Mouse (Mus musculus) forebrain, embryonic 14.5 days (tissue): ENCODE measurements around the gene Zfp697. TPM values are rescaled to one million over a fixed set of nuclear protein-coding genes. Genes with fewer than 3 reads are reported as not detected.
"Not testable (repeated sequence)": the region's sequence is repeated elsewhere in the genome, so short reads cannot be mapped to it uniquely, and the experiment has no call there.

ENCODE experiments used
- ATAC-seq: fragments of 200-750 bp; cut with Nextera tagmentation; 2 replicates; pipeline ENCODE4 v1.8.0; 2017; ENCODE audit warnings: mild to moderate bottlenecking, moderate library complexity
- DNase-seq: peaks from one replicate; pipeline ENCODE4 v3.0.0-alpha.2; 2015; ENCODE audit warnings: low spot score
- H3K27ac ChIP-seq: fragments of 300-500 bp; sonication (generic); 2 replicates; pipeline ENCODE4 v1.5.1; 2014; ENCODE audit warnings: low read depth, mild to moderate bottlenecking, control low read depth, low read length, moderate library complexity
- H3K27me3 ChIP-seq: fragments of 300-500 bp; sonication (generic); replicated peaks from 2 replicates; pipeline ENCODE4 v1.6.1; 2014; ENCODE audit warnings: low read length, control low read depth, mixed read lengths; ENCODE audit not compliant: control insufficient read depth, insufficient read depth
- H3K36me3 ChIP-seq: fragments of 300-500 bp; sonication (generic); 2 replicates; pipeline ENCODE4 v1.6.1; 2014; ENCODE audit warnings: low read length, control low read depth; ENCODE audit not compliant: control insufficient read depth, insufficient read depth
- H3K4me1 ChIP-seq: fragments of 300-500 bp; sonication (generic); 2 replicates; pipeline ENCODE4 v1.6.1; 2014; ENCODE audit warnings: antibody characterized with exemption, low read length, control low read depth; ENCODE audit not compliant: control insufficient read depth, insufficient read depth
- H3K4me2 ChIP-seq: fragments of 300-500 bp; sonication (generic); 2 replicates; pipeline ENCODE4 v1.6.1; 2014; ENCODE audit warnings: mild to moderate bottlenecking, control low read depth, low read length
- H3K4me3 ChIP-seq: fragments of 300-500 bp; sonication (generic); 2 replicates; pipeline ENCODE4 v1.5.1; 2014; ENCODE audit warnings: low read depth, low read length, control low read depth
- H3K9ac ChIP-seq: fragments of 300-500 bp; sonication (generic); 2 replicates; pipeline ENCODE4 v1.6.1; 2014; ENCODE audit warnings: mild to moderate bottlenecking, low read length, control low read depth, moderate library complexity
- H3K9me3 ChIP-seq: fragments of 300-500 bp; sonication (generic); replicated peaks from 2 replicates; pipeline ENCODE4 v1.6.1; 2016; ENCODE audit warnings: low read length, control low read depth, mixed read lengths; ENCODE audit not compliant: control insufficient read depth
- WGBS: fragments of 180-500 bp; shearing (Covaris S2); extraction: QIAGEN DNeasy Blood & Tissue Kit; methylation state at CpG from one replicate; pipeline ENCODE4 v1.1.7; 2014; 5-methylcytosine and 5-hydroxymethylcytosine counted together
- polyA plus RNA-seq: library from polyadenylated mRNA; unstranded; fragments of >200 nt; fragmentation: Nextera tagmentation; extraction: Ambion mirVana; gene quantifications from 2 replicates; pipeline ENCODE4 v1.2.1, GENCODE M21; 2014

Zfp697 gene
- polyA plus RNA-seq, 1 experiment from 2014 or later, result 16.0 TPM

GRCm38 (mm10) chr3:98496762-98497161, 114.5 kb downstream of the Zfp697 start:
- not testable (repeated sequence) for H3K4me3 ChIP-seq, H3K27ac ChIP-seq, H3K9ac ChIP-seq, H3K4me2 ChIP-seq, H3K36me3 ChIP-seq, H3K9me3 ChIP-seq, H3K27me3 ChIP-seq, H3K4me1 ChIP-seq, DNase-seq
- WGBS, result no CpG with 5 or more reads among the region's 2 CpGs
- peak; percentile 57; the same call in 1 of the 2 replicates for ATAC-seq

- DNase-seq, H3K27me3 ChIP-seq, H3K4me2 ChIP-seq, H3K9ac ChIP-seq, H3K27ac ChIP-seq, H3K36me3 ChIP-seq, H3K4me3 ChIP-seq, H3K4me1 ChIP-seq, H3K9me3 ChIP-seq, ATAC-seq: not testable (repeated sequence)
These were observed 115.1 kb downstream of the Zfp697 start for GRCm38 (mm10) chr3:98497401-98497800.

DNA sequence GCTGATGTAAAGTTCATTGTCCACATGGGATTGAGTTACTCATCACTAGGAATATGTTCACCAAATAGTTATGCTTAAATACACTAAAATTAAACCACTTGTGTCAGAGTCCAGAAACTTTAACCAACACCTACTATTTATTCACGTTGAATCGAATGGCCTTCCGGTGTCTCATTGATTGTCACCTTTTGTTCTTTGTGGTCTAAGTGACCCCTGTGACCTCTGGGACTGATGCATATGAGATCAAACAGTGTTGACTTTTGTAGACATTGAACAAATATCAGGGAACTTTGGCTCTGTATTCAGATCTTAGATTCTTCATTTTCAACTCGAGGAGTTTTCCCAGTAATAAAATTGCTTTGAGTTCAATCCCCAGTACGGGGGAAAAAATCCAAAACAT, 125.0 kb downstream of the Zfp697 start:
- not testable (repeated sequence) for H3K36me3 ChIP-seq, H3K9ac ChIP-seq, H3K4me3 ChIP-seq, DNase-seq, ATAC-seq, H3K9me3 ChIP-seq, H3K4me1 ChIP-seq, H3K4me2 ChIP-seq, H3K27me3 ChIP-seq, H3K27ac ChIP-seq
- no CpG with 5 or more reads among the region's 5 CpGs for WGBS

- H3K4me1 ChIP-seq, H3K27ac ChIP-seq, DNase-seq, ATAC-seq, H3K27me3 ChIP-seq, H3K36me3 ChIP-seq, H3K4me3 ChIP-seq, H3K4me2 ChIP-seq, H3K9ac ChIP-seq, H3K9me3 ChIP-seq: not testable (repeated sequence)
- no CpG with 5 or more reads among the region's 1 CpGs for WGBS
These were observed 128.2 kb downstream of the Zfp697 start, which contains the start of gene Hsd3b4 for GRCm38 (mm10) chr3:98510414-98510813. TSS of gene Hsd3b4 (minus strand) at chr3:98510514.

DNA sequence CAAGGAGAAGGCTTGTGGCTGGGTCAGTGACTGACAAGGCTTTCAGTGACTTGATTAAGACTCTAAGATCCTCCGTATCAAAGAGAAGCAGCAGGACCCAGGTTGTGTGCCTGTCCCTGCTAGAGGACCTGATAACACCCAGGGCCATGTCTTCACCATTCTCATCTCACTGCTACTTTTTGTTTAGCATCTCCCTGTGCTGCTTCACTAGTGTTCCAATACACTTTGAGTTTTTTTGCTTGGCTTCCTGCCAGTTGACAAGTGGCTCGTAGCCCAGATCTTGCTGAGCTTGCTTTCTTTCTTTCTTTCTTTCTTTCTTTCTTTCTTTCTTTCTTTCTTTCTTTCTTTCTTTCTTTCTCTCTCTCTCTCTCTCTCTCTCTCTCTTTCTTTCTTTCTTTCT, 140.5 kb downstream of the Zfp697 start:
- DNase-seq, H3K9ac ChIP-seq, H3K4me3 ChIP-seq, H3K4me1 ChIP-seq, H3K9me3 ChIP-seq, H3K36me3 ChIP-seq, H3K4me2 ChIP-seq, H3K27ac ChIP-seq, ATAC-seq, H3K27me3 ChIP-seq: not testable (repeated sequence)
- 0% methylated on average over 1 of the region's 2 CpGs for WGBS

DNA sequence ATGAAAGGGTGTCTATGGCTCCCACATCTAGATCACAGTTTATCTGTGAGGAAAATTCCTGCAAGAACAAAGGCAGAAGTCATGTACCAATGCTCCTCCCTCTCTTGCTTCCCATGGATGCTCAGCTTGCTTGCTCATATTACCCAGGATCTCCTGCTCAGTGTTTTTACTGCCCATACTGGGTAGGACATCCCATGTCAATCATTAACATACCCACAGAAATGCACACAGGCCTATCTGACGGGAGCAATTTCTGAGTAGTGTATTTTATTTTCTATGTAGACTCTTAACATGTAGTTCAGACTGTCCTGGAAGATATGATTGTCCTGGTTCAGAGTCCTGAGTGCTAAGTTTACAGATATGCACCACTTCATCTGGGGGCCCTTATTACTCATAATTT, 142.3 kb downstream of the Zfp697 start:
- no CpG with 5 or more reads among the region's 1 CpGs for WGBS
- H3K9me3 ChIP-seq, H3K4me3 ChIP-seq: not testable (repeated sequence)

GRCm38 (mm10) chr3:98524978-98525377, 142.7 kb downstream of the Zfp697 start:
- not testable (repeated sequence) for H3K4me2 ChIP-seq, H3K9me3 ChIP-seq, DNase-seq, H3K4me1 ChIP-seq, H3K27me3 ChIP-seq, H3K27ac ChIP-seq, H3K9ac ChIP-seq, H3K36me3 ChIP-seq, H3K4me3 ChIP-seq, ATAC-seq

More for the DNA sequence above, 142.3 kb downstream of the Zfp697 start:
- not testable (repeated sequence) for H3K36me3 ChIP-seq, H3K4me1 ChIP-seq, H3K4me2 ChIP-seq, H3K27ac ChIP-seq, DNase-seq, ATAC-seq, H3K27me3 ChIP-seq, H3K9ac ChIP-seq

- not testable (repeated sequence) for H3K9me3 ChIP-seq, H3K27ac ChIP-seq, DNase-seq, ATAC-seq, H3K36me3 ChIP-seq, H3K4me1 ChIP-seq, H3K9ac ChIP-seq, H3K4me3 ChIP-seq, H3K27me3 ChIP-seq, H3K4me2 ChIP-seq
These were observed 165.4 kb downstream of the Zfp697 start for GRCm38 (mm10) chr3:98547641-98548040.

- H3K4me1 ChIP-seq, ATAC-seq, H3K36me3 ChIP-seq, H3K27ac ChIP-seq, H3K4me3 ChIP-seq, H3K4me2 ChIP-seq, H3K9ac ChIP-seq, DNase-seq, H3K9me3 ChIP-seq, H3K27me3 ChIP-seq: not testable (repeated sequence)
- WGBS, result 86% methylated on average over 1 of the region's 1 CpGs
These were observed 166.2 kb downstream of the Zfp697 start for GRCm38 (mm10) chr3:98548495-98548894.
